Mouse (Mus musculus): Measurements from ENCODE around the gene Arhgef7.

GRCm38 (mm10) chr8:11822550-11823060, 95.1 kb downstream of the Arhgef7 start:
- TF ChIP-seq CTCF (IDR thresholded peaks at IDR 0.05; ENCODE audit: low read depth, low read length) (no peak), POLR2A (IDR thresholded peaks at IDR 0.05; ENCODE audit: extremely low read depth, insufficient read depth, low read length) (no peak)

Measured in liver, adult 2 months (tissue).